Mouse (Mus musculus) hindbrain, postnatal 0 days (tissue): ENCODE data around the gene Fignl1. TPM values are rescaled to one million over a fixed set of nuclear protein-coding genes. Genes with fewer than 3 reads are reported as not detected.

Source experiments
- ATAC-seq: fragments of 200-750 bp; cut with Nextera tagmentation; 2 replicates; pipeline ENCODE4 v1.8.0; 2017; ENCODE audit warnings: mild to moderate bottlenecking, moderate TSS enrichment, moderate library complexity
- DNase-seq: peaks from one replicate; pipeline ENCODE4 v3.0.0-alpha.2; 2015; ENCODE audit warnings: low spot score
- H3K27ac ChIP-seq: fragments of 300-500 bp; sonication (generic); 2 replicates; pipeline ENCODE4 v1.5.1; 2014; ENCODE audit warnings: mild to moderate bottlenecking
- H3K27me3 ChIP-seq: fragments of 300-500 bp; sonication (generic); 2 replicates; pipeline ENCODE4 v1.6.1; 2014; ENCODE audit warnings: low read length, mixed read lengths; ENCODE audit not compliant: insufficient read depth
- H3K36me3 ChIP-seq: fragments of 300-500 bp; sonication (generic); 2 replicates; pipeline ENCODE4 v1.6.1; 2014; ENCODE audit warnings: low read length, mixed read lengths; ENCODE audit not compliant: insufficient read depth
- H3K4me1 ChIP-seq: fragments of 300-500 bp; sonication (generic); 2 replicates; pipeline ENCODE4 v1.6.1; 2014; ENCODE audit warnings: antibody characterized with exemption, low read length, mixed read lengths; ENCODE audit not compliant: insufficient read depth
- H3K4me2 ChIP-seq: fragments of 300-500 bp; sonication (generic); 2 replicates; pipeline ENCODE4 v1.6.1; 2014; ENCODE audit warnings: low read depth, mild to moderate bottlenecking, low read length, moderate library complexity, mixed read lengths
- H3K4me3 ChIP-seq: fragments of 300-500 bp; sonication (generic); 2 replicates; pipeline ENCODE4 v1.5.1; 2014; ENCODE audit warnings: low read length
- H3K9ac ChIP-seq: fragments of 300-500 bp; sonication (generic); replicated peaks from 2 replicates; pipeline ENCODE4 v1.6.1; 2014; ENCODE audit warnings: mild to moderate bottlenecking, low read length, moderate library complexity, mixed read lengths
- H3K9me3 ChIP-seq: fragments of 300-500 bp; sonication (generic); 2 replicates; pipeline ENCODE4 v1.6.1; 2016; ENCODE audit warnings: low read length, mixed read lengths
- CTCF ChIP-seq: IDR thresholded peaks from 2 replicates; pipeline ENCODE4 v1.5.1; 2016; ENCODE audit warnings: antibody characterized with exemption, control low read depth, low read depth
- WGBS: fragments of 180-500 bp; shearing (Covaris S2); extraction: QIAGEN DNeasy Blood & Tissue Kit; methylation state at CpG from one replicate; pipeline ENCODE4 v1.1.7; 2014; 5-methylcytosine and 5-hydroxymethylcytosine counted together
- polyA plus RNA-seq: library from polyadenylated mRNA; unstranded; fragments of >200 nt; fragmentation: Nextera tagmentation; extraction: Ambion mirVana; gene quantifications from 2 replicates; pipeline ENCODE4 v1.2.1, GENCODE M21; 2015
- total RNA-seq: library from RNA; depleted of rRNA; stranded (reverse); fragments of >200 nt; gene quantifications from 2 replicates; pipeline ENCODE4 v1.2.3, GENCODE M21; 2014

Gene Fignl1
- total and polyA plus RNA-seq, 2 experiments from 2014 or later: 7.0 to 11.3 TPM

GRCm38 (mm10) chr11:11822181-11823095 is 13.7 kb upstream of the Fignl1 start:
- H3K4me3 ChIP-seq: no peak overlapping the region
- peak; percentile 18 for DNase-seq

DNA sequence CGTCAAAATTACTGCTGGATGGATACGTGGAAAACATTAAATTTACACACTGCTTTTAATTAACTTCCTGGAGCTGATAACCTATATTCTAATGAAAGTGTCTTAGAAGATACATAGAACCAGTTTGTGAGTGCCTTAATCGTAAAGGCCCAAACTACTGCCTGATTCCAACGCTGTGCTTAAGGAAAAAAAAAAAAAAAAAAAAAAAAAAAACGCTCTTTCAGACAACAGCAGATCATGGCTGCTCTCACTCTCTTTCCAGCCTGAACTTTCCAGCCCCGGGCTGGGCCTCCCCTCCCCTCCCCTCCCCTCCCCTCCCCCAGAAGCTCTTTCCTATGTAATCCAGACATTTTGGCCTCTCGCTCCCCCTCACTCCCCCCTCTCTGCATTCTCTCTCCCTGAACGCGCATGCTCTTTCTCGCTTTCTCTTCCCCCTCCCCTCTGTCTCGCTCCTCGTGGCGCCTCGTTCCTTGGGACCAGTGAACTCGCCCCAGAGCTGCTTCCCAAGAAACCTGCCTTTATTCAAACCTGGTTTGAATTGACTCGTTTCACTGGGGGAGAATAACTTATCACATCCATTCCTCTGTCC is 12.7 kb upstream of the Fignl1 start:
- DNase-seq (peak; percentile 84), ATAC-seq (peak; percentile 83)
- no peaks in the 10 kb centered on the region; the same call in 1 of the 2 replicates for H3K4me1 ChIP-seq
- H3K9me3 ChIP-seq: no peaks in the 10 kb centered on the region
- 7% methylated on average over 15 of the region's 16 CpGs for WGBS
- H3K4me3 ChIP-seq: no peak overlapping the region
- H3K27ac ChIP-seq: peak overlapping the region; percentile 70
- peak overlapping the region; percentile 38; the same call in 1 of the 2 replicates for H3K9ac ChIP-seq
- H3K27me3 ChIP-seq: no peaks in the 10 kb centered on the region
- no peak for TF ChIP-seq CTCF
- no peaks in the 10 kb centered on the region for H3K36me3 ChIP-seq
- H3K4me2 ChIP-seq: peak overlapping the region; percentile 47

More at GRCm38 (mm10) chr11:11822181-11823095, 13.7 kb upstream of the Fignl1 start:
- Histone ChIP-seq H3K36me3 (no peaks in the 10 kb centered on the region), H3K9ac (peak overlapping the region; percentile 38; the same call in 1 of the 2 replicates), H3K4me2 (peak overlapping the region; percentile 47), H3K27me3 (no peaks in the 10 kb centered on the region), H3K9me3 (no peaks in the 10 kb centered on the region), H3K27ac (peak overlapping the region; percentile 70), H3K4me1 (no peaks in the 10 kb centered on the region; the same call in 1 of the 2 replicates)
- WGBS: 21% methylated on average over 20 of the region's 20 CpGs
- peak; percentile 31; the same call in 1 of the 2 replicates for ATAC-seq
- TF ChIP-seq CTCF: no peak

DNA sequence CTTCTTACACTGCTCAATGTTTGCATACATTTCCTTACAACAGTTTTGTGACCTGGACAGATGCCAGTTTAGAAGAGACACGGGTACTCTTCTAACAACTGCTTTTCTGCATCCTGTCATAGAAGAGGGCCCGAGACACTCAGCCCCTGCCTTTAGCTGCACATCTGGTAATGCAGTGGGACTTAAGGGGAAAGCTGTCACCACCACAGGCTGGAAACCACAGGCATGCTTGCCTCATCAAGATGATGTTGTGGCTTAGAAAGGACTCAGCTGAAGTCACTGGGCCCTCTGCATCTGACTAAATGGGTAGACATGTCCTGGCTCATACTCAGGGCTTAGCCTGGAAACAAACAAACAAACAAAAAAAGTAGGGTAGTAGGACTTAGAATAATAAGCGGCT is 12.0 kb upstream of the Fignl1 start:
- no peak for TF ChIP-seq CTCF
- WGBS: 77% methylated on average over 3 of the region's 3 CpGs
- Histone ChIP-seq H3K4me2 (no peak overlapping the region), H3K36me3 (no peaks in the 10 kb centered on the region), H3K27ac (no peak overlapping the region), H3K27me3 (no peaks in the 10 kb centered on the region), H3K9ac (no peak overlapping the region), H3K4me1 (no peaks in the 10 kb centered on the region; the same call in 1 of the 2 replicates), H3K4me3 (no peak overlapping the region), H3K9me3 (no peaks in the 10 kb centered on the region)
- ATAC-seq (no peak), DNase-seq (no peak)

DNA sequence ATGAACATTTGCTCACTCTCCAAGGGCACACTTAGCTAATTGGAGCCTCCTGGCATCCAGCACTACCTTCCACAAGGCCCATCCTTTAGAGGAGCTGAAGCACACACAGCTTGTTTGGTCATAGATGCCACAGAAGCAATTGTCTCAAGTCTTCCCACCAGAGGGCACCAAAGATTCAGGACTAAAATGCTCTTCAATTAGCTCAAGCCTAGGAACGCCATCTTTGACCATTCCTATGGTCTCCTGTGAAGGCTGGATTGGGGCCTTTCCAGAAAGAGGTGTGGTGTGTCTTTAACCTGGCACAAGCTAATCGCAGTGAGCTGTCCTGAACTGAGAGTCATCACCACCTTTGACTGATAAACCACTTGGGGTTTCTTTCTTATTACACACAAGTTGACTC is 11.5 kb upstream of the Fignl1 start:
- H3K36me3 ChIP-seq: no peaks in the 10 kb centered on the region
- WGBS: 2% methylated on average over 2 of the region's 2 CpGs
- no peak overlapping the region for H3K9ac ChIP-seq
- no peak overlapping the region for H3K4me2 ChIP-seq
- no peaks in the 10 kb centered on the region for H3K9me3 ChIP-seq
- DNase-seq (peak; percentile 96), ATAC-seq (peak; percentile 63)
- no peaks in the 10 kb centered on the region; the same call in 1 of the 2 replicates for H3K4me1 ChIP-seq
- no peak overlapping the region for H3K27ac ChIP-seq
- TF ChIP-seq CTCF: peak; percentile 93
- H3K27me3 ChIP-seq: no peaks in the 10 kb centered on the region
- H3K4me3 ChIP-seq: no peak overlapping the region

GRCm38 (mm10) chr11:11819206-11819605 is 10.4 kb upstream of the Fignl1 start:
- 91% methylated on average over 5 of the region's 5 CpGs for WGBS
- H3K4me2 ChIP-seq: no peak overlapping the region
- H3K27me3 ChIP-seq: no peaks in the 10 kb centered on the region
- H3K4me1 ChIP-seq: no peaks in the 10 kb centered on the region
- no peak overlapping the region for H3K27ac ChIP-seq
- no peak overlapping the region for H3K4me3 ChIP-seq
- no peaks in the 10 kb centered on the region for H3K36me3 ChIP-seq
- DNase-seq (no peak), ATAC-seq (no peak)
- no peak overlapping the region for H3K9ac ChIP-seq
- H3K9me3 ChIP-seq: no peaks in the 10 kb centered on the region
- no peak for TF ChIP-seq CTCF

- ATAC-seq: no peak
- 96% methylated on average over 6 of the region's 6 CpGs for WGBS
- Histone ChIP-seq H3K9ac (no peak overlapping the region), H3K27me3 (no peaks in the 10 kb centered on the region), H3K4me1 (no peaks in the 10 kb centered on the region), H3K27ac (no peak overlapping the region), H3K4me3 (no peak overlapping the region), H3K4me2 (no peak overlapping the region), H3K36me3 (no peaks in the 10 kb centered on the region), H3K9me3 (no peaks in the 10 kb centered on the region)
- DNase-seq: no peak
- TF ChIP-seq CTCF: no peak
These were observed 10.0 kb upstream of the Fignl1 start for GRCm38 (mm10) chr11:11818797-11819196.
